Mouse (Mus musculus) ES-Bruce4 (cell line): Measurements from ENCODE around the gene Stat1. TPM values are rescaled to one million over a fixed set of nuclear protein-coding genes. Genes with fewer than 3 reads are reported as not detected.

Source experiments
- H3K27ac ChIP-seq: 2 replicates; pipeline ENCODE4 v1.5.1; 2012; ENCODE audit warnings: low read length, inconsistent platforms; ENCODE audit not compliant: insufficient read depth
- H3K27me3 ChIP-seq: 2 replicates; pipeline ENCODE4 v1.6.1; 2012; ENCODE audit warnings: mild to moderate bottlenecking, low read length, inconsistent platforms; ENCODE audit not compliant: control insufficient read depth, poor library complexity, insufficient read depth, severe bottlenecking
- H3K36me3 ChIP-seq: 2 replicates; pipeline ENCODE4 v1.6.1; 2012; ENCODE audit warnings: inconsistent platforms, mild to moderate bottlenecking, low read length, moderate library complexity; ENCODE audit not compliant: control insufficient read depth, poor library complexity, insufficient read depth, severe bottlenecking
- H3K4me1 ChIP-seq: one replicate; pipeline ENCODE4 v1.8.1; 2011; ENCODE audit warnings: low read length; ENCODE audit not compliant: control insufficient read depth, insufficient read depth
- H3K4me3 ChIP-seq: 2 replicates; pipeline ENCODE4 v1.5.1; 2011; ENCODE audit warnings: low read depth, mild to moderate bottlenecking, low read length
- H3K9ac ChIP-seq: 2 replicates; pipeline ENCODE4 v1.6.1; 2012; ENCODE audit warnings: low read depth, mild to moderate bottlenecking, inconsistent platforms; ENCODE audit not compliant: poor library complexity, severe bottlenecking
- H3K9me3 ChIP-seq: replicated peaks from 2 replicates; pipeline ENCODE4 v1.6.1; 2012; ENCODE audit warnings: mild to moderate bottlenecking, low read length, inconsistent platforms; ENCODE audit not compliant: control insufficient read depth, poor library complexity, insufficient read depth, severe bottlenecking
- CTCF ChIP-seq: IDR thresholded peaks from one replicate; pipeline ENCODE4 v1.8.1; 2011; ENCODE audit warnings: low read depth, low read length
- EP300 ChIP-seq: IDR thresholded peaks from 2 replicates; pipeline ENCODE4 v1.6.1; 2011; ENCODE audit warnings: low read depth, low read length; ENCODE audit not compliant: insufficient read depth
- POLR2A ChIP-seq: IDR thresholded peaks from one replicate; pipeline ENCODE4 v1.8.1; 2011; ENCODE audit warnings: low read length; ENCODE audit not compliant: insufficient read depth
- polyA plus RNA-seq: library from polyadenylated mRNA; stranded (reverse); fragments of >200 nt; gene quantifications from 2 replicates; pipeline ENCODE4 v1.2.4, GENCODE M21; 2011; ENCODE audit warnings: low read depth; ENCODE audit not compliant: missing spikeins, insufficient read depth, insufficient read length

Gene Stat1
- polyA plus RNA-seq, 1 experiment, result 10.1 TPM

DNA sequence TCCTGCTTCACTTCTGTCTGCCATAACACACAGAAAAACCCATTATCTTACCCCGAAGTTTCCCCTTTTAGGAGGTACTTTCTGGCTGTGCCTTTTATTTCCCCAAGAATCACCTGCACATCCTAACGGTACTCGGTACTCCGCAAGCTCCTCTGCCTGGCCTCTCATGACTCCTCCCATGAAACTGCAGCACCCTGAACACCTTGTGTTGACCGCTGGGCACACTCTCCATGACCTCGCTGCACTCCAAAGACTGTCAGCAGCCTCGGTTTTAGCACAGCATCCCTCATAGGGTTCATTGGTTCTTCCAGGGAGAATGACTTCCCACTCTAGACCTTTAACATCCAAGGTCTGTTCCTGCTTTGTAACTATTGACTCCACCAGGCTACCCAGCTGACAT lies 51.5 kb downstream of the Stat1 start:
- Histone ChIP-seq H3K27ac (no peak overlapping the region), H3K9ac (no peak overlapping the region), H3K4me3 (no peak overlapping the region), H3K27me3 (no peaks in the 10 kb centered on the region), H3K9me3 (no peaks in the 10 kb centered on the region), H3K4me1 (no peaks in the 10 kb centered on the region), H3K36me3 (no peaks in the 10 kb centered on the region)
- TF ChIP-seq EP300 (no peak), CTCF (no peak), POLR2A (no peak)

DNA sequence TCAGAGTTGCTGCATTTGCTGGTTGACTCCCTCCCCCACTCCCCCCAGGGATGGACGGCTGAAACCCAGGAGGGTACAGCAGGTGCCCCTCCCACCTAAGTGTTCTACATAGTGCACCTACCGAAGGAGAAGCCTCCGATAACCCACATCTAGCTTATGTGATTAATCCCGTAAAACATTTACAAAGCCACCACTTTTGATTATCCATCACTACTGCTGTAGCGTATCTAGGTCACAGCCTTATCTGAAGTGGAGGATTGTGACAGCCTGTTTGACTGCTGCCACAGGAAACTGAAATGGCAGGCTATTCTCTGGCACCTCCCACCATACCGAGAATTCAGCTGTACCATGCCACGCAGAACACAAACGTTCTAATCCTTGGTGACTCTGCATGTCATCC lies 52.0 kb downstream of the Stat1 start:
- no peaks in the 10 kb centered on the region for H3K36me3 ChIP-seq
- TF ChIP-seq CTCF (no peak), EP300 (no peak), POLR2A (no peak)
- no peaks in the 10 kb centered on the region for H3K9me3 ChIP-seq
- H3K27ac ChIP-seq, result no peak overlapping the region
- no peak overlapping the region for H3K9ac ChIP-seq
- H3K4me3 ChIP-seq, result no peak overlapping the region
- H3K27me3 ChIP-seq, result no peaks in the 10 kb centered on the region
- H3K4me1 ChIP-seq, result no peaks in the 10 kb centered on the region

DNA sequence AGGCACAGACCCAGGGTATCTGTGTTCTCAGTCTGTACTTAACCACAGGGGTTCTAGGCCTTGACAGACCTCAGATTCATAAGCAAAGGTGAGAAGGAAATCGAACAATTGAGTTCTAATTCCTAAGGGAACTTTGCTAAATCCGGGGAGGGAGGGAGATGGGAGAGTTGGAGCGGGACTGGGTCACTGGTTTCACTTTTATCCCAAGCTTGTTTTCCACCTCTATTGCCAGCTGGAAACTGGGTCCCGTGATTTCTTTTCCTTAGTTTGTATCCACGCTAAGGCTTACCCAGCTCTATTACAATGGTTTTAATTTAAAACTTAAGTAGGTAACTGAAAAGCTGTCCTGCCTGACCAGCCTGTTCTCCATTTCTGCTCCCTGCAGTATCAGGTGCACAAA lies 56.1 kb downstream of the Stat1 start:
- H3K27ac ChIP-seq, result no peak overlapping the region
- no peaks in the 10 kb centered on the region for H3K9me3 ChIP-seq
- H3K27me3 ChIP-seq, result no peaks in the 10 kb centered on the region
- TF ChIP-seq EP300 (no peak), CTCF (no peak), POLR2A (no peak)
- no peak overlapping the region for H3K4me3 ChIP-seq
- no peak overlapping the region for H3K9ac ChIP-seq
- H3K4me1 ChIP-seq, result no peaks in the 10 kb centered on the region
- no peaks in the 10 kb centered on the region for H3K36me3 ChIP-seq

DNA sequence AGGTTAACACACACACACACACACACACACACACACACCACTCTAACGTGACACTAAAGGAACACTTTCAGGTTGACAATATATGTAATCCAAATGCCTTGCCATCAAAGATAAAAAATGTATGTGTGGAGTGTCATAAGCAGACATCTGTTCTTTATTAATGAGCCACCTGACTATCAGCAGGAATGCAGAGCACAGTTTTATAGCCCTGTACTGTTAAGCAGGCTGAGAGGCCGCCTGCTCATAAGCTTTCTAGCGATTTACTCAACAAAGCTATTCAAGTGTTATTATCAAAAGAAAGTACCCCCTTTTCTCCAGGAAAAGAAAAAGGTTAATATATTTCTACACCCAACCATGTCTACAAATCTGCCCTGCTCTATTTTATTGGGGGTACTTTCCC lies 56.7 kb downstream of the Stat1 start:
- Histone ChIP-seq H3K9ac (no peak overlapping the region), H3K27me3 (no peaks in the 10 kb centered on the region), H3K36me3 (no peaks in the 10 kb centered on the region), H3K9me3 (no peaks in the 10 kb centered on the region), H3K27ac (no peak overlapping the region), H3K4me1 (no peaks in the 10 kb centered on the region), H3K4me3 (no peak overlapping the region)
- TF ChIP-seq EP300 (no peak), CTCF (no peak), POLR2A (no peak)

DNA sequence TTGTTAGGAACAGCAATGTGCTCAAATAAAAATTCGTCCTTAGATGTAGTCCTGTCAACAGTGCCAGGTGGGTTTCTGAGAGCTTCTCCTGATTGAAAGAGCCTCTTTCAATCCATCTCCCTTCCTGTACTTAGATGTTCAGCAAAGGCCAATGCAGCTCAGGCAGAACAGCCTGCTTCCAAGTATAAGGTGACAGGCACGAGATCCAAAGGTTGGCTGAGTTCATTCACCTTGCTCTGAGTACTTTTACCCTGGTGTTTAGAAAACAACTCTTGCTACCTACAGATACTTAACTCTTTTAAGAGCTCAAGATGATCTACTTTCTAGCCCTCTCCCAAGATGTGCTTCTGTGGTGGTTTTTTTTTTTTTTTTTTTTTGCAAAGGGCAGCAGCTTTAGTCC lies 57.8 kb downstream of the Stat1 start:
- no peak for TF ChIP-seq EP300
- no peak for TF ChIP-seq CTCF
- TF ChIP-seq POLR2A, result no peak
- no peaks in the 10 kb centered on the region for H3K4me1 ChIP-seq
- H3K9ac ChIP-seq, result no peak overlapping the region
- no peaks in the 10 kb centered on the region for H3K36me3 ChIP-seq
- no peak overlapping the region for H3K27ac ChIP-seq
- H3K9me3 ChIP-seq, result no peaks in the 10 kb centered on the region
- no peak overlapping the region for H3K4me3 ChIP-seq
- H3K27me3 ChIP-seq, result no peaks in the 10 kb centered on the region

DNA sequence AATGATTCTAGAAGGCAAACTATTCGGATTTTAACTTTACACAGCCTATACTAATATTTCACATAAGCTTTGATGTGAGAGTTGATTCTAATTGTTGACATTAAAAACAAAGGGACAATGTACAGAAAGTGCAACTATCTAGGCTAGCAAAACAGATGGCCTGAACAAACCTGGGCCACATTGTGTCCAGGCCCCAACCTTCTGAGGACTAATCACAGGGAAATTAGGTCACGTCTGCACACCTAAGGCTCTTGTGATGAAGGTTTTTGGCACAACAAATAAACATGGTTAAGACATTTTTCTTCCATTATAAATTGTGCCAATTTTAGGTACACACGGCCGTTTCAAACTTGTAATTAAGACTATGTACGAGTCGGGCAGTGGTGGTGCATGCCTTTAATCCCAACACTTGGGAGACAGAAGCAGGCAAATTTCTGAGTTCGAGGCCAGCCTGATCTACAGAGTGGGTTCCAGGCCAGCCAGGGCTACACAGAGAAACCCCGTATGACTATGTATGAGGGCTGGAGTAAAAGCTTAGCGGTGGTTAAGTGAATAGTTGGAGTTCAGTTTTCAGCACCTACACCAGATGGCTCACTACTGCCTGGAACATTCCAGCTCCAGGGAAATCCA lies 60.8 kb downstream of the Stat1 start:
- no peaks in the 10 kb centered on the region for H3K27me3 ChIP-seq
- H3K4me1 ChIP-seq, result no peaks in the 10 kb centered on the region
- no peak overlapping the region for H3K4me3 ChIP-seq
- no peak for TF ChIP-seq POLR2A
- no peak for TF ChIP-seq EP300
- TF ChIP-seq CTCF, result no peak
- no peaks in the 10 kb centered on the region for H3K9me3 ChIP-seq
- no peak overlapping the region for H3K9ac ChIP-seq
- no peak overlapping the region for H3K27ac ChIP-seq
- no peaks in the 10 kb centered on the region for H3K36me3 ChIP-seq

DNA sequence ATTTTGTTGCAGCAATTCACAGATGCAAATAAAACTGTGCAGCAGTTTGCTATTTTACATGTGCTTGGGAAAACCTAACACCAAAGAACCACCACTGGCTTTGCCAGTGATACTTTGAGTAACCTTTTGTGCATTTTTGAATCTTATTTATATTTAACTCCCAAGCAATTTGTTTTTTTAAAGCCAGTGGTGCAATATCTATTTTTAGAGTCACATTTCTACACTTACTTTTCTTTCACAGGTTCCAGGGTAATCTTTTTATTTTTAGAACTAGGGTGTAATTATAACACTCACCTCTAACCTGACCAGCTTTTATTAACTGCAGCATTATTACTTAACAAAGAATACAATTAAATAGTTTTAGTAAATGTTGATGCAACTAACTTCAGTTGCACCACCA lies 62.8 kb downstream of the Stat1 start:
- Histone ChIP-seq H3K9me3 (no peaks in the 10 kb centered on the region), H3K27me3 (no peaks in the 10 kb centered on the region), H3K36me3 (no peaks in the 10 kb centered on the region), H3K27ac (no peak overlapping the region), H3K9ac (no peak overlapping the region), H3K4me3 (no peak overlapping the region), H3K4me1 (no peaks in the 10 kb centered on the region)
- TF ChIP-seq CTCF, result no peak
